Mouse (Mus musculus): ENCODE data around the gene Arhgdig.

DNA sequence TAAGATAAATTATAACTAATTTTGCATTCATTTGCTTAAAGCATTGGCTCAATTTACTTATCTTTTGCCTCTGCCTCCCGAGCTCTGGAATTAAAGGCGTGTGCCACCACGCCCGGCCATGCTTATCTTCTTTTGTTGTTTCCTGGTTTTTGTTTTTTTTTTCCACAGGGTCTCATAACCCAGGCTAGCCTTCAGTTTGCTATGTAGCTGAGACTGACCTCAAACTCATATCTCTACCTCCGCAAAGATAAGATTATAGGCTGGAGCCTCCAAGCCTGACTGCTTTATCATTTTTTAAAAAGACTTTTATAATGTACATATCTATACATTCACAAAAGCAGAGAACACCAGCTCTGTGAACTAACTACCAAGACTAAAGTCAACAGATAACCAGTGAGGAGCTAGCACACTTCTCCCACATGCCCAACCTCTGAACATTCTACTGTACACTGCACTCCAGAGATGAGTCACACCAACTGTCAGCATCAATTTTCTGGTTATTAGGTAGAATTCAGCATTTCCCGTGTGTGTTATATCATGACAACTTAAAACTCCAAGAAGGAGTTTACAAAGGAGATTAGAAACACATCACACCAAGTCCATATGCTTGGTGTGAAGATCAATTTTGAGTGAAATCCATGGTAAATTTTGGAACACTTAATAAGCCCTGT, 32.7 kb upstream of the Arhgdig start:
- TF ChIP-seq CEBPB (IDR thresholded peaks at IDR 0.05; ENCODE audit: insufficient read depth, poor library complexity, severe bottlenecking) (no peak), POLR2A (IDR thresholded peaks at IDR 0.05; ENCODE audit: insufficient read length, low read depth) (no peak), REST (IDR thresholded peaks at IDR 0.05; ENCODE audit: insufficient read depth, insufficient read length) (no peak), E2F4 (IDR thresholded peaks at IDR 0.05; ENCODE audit: insufficient read depth) (no peak)

Measured in myocyte (in vitro differentiated cells).